Mouse (Mus musculus) T-cell, adult 2 months (primary cell): Measurements from ENCODE around the gene Calcoco1.

Experiments used
- DNase-seq: peaks from one replicate; pipeline ENCODE4 v3.0.0; 2022; ENCODE audit warnings: low spot score

Calcoco1 gene

GRCm38 (mm10) chr15:102721980-102722475 is at the start of gene Calcoco1:
Calcoco1 (minus strand) TSS chr15:102722178.
- DNase-seq: peak; percentile 92

- no peak for DNase-seq
These were observed 48.9 kb upstream of the Calcoco1 start for GRCm38 (mm10) chr15:102770866-102771265.

GRCm38 (mm10) chr15:102765207-102765606 is 43.2 kb upstream of the Calcoco1 start:
- no peak for DNase-seq

- DNase-seq: peak; percentile 23
These were observed 39.9 kb upstream of the Calcoco1 start for GRCm38 (mm10) chr15:102761745-102762378.

GRCm38 (mm10) chr15:102757686-102758085 is 35.7 kb upstream of the Calcoco1 start:
- DNase-seq: no peak

GRCm38 (mm10) chr15:102755053-102755452 is 33.1 kb upstream of the Calcoco1 start:
- DNase-seq: no peak

- no peak for DNase-seq
These were observed 32.4 kb upstream of the Calcoco1 start for GRCm38 (mm10) chr15:102754361-102754760.

- DNase-seq: peak; percentile 51
These were observed 31.2 kb upstream of the Calcoco1 start for GRCm38 (mm10) chr15:102753170-102753569.

- no peak for DNase-seq
These were observed 30.2 kb upstream of the Calcoco1 start for GRCm38 (mm10) chr15:102752164-102752563.

GRCm38 (mm10) chr15:102750241-102750640 is 28.3 kb upstream of the Calcoco1 start:
- no peak for DNase-seq

- DNase-seq: no peak
These were observed 27.1 kb upstream of the Calcoco1 start for GRCm38 (mm10) chr15:102749103-102749502.

GRCm38 (mm10) chr15:102747853-102748252 is 25.9 kb upstream of the Calcoco1 start:
- DNase-seq: no peak

GRCm38 (mm10) chr15:102747286-102747640 is 25.3 kb upstream of the Calcoco1 start:
- no peak for DNase-seq

GRCm38 (mm10) chr15:102746488-102747285 is 24.7 kb upstream of the Calcoco1 start:
- peak; percentile 11 for DNase-seq

GRCm38 (mm10) chr15:102746126-102746487 is 24.1 kb upstream of the Calcoco1 start:
- DNase-seq: no peak

GRCm38 (mm10) chr15:102745387-102745786 is 23.4 kb upstream of the Calcoco1 start:
- no peak for DNase-seq

GRCm38 (mm10) chr15:102744831-102745230 is 22.9 kb upstream of the Calcoco1 start:
- no peak for DNase-seq

GRCm38 (mm10) chr15:102744416-102744815 is 22.4 kb upstream of the Calcoco1 start:
- DNase-seq: no peak

GRCm38 (mm10) chr15:102743996-102744395 is 22.0 kb upstream of the Calcoco1 start:
- DNase-seq: no peak

- DNase-seq: no peak
These were observed 21.2 kb upstream of the Calcoco1 start for GRCm38 (mm10) chr15:102743196-102743595.

- peak; percentile 84 for DNase-seq
These were observed 20.6 kb upstream of the Calcoco1 start for GRCm38 (mm10) chr15:102742589-102742988.

GRCm38 (mm10) chr15:102739520-102740297 is 17.7 kb upstream of the Calcoco1 start:
- peak; percentile 34 for DNase-seq

- DNase-seq: no peak
These were observed 16.5 kb upstream of the Calcoco1 start for GRCm38 (mm10) chr15:102738434-102738833.
